Mouse (Mus musculus) gastrocnemius, postnatal 10 days (tissue): Measurements from ENCODE around the gene Ccl20. TPM values are rescaled to one million over a fixed set of nuclear protein-coding genes. Genes with fewer than 3 reads are reported as not detected.

Experiments used
- DNase-seq: peaks from one replicate; pipeline ENCODE4 v3.0.0; 2021; ENCODE audit warnings: mixed read lengths
- long read RNA-seq, 2 experiments: library from polyadenylated mRNA; stranded (forward); transcript quantifications; one replicate each; pipeline ENCODE4 v2.0.0; 2021
- total RNA-seq, 2 experiments: library from RNA; stranded (reverse); gene quantifications; 2 replicates each; pipeline ENCODE4 v1.2.3; 2021

The Ccl20 gene
- not detected for total RNA-seq
- long read RNA-seq, experiment 1, result 0 reads
- long read RNA-seq, experiment 2, result 0 reads

DNA sequence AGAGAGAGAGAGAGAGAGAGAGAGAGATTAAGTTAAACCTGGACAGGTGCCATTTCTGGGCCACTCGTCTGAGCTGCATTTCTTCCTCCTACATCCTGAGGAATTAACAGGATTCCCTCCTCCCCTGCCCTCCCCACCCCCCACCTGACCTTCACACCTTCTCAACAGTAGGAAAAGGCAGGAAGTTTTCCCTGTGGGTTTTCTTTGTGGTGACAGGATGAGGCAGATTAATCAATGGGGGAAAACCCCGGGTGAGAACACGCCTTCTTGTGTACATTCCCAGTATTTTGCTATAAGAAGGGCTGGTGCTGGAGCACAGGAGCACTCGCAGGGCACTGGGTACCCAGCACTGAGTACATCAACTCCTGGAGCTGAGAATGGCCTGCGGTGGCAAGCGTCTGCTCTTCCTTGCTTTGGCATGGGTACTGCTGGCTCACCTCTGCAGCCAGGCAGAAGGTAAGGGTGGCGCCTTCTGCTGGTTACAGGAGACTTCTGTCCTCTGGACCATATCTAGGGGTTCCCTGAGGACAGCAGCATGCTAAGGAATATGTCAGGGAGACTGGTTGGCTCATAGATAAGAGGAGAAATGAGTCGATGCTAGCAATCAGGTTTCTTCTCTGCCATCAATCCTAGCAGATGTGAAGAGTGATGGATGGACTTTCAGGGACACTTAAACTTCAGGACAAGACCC lies at the start of gene Ccl20:
Gene Ccl20 (plus strand): TSS at position 320 of the 691 bp plus-strand sequence.
- DNase-seq, result no peak

DNA sequence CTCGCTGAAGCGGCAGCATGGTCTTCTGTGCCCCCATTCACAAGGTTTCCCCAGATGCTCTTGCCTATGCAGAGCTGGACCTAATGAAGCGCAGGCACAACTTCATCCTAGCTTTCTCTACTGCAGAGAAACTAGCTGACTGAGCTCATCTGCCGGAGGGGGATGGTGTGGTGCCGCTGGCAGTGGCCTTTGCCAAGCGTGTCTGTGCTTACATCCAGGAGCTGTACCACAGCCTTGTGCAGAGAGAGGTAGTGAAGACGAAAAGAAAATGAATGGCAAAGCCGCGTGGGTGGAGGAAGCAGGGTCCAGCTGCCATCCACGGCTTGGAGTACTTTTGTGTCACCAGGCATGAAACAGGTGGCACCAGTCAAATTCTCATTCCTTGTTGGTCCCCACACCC lies 49.4 kb upstream of the Ccl20 start:
- DNase-seq, result no peak

DNA sequence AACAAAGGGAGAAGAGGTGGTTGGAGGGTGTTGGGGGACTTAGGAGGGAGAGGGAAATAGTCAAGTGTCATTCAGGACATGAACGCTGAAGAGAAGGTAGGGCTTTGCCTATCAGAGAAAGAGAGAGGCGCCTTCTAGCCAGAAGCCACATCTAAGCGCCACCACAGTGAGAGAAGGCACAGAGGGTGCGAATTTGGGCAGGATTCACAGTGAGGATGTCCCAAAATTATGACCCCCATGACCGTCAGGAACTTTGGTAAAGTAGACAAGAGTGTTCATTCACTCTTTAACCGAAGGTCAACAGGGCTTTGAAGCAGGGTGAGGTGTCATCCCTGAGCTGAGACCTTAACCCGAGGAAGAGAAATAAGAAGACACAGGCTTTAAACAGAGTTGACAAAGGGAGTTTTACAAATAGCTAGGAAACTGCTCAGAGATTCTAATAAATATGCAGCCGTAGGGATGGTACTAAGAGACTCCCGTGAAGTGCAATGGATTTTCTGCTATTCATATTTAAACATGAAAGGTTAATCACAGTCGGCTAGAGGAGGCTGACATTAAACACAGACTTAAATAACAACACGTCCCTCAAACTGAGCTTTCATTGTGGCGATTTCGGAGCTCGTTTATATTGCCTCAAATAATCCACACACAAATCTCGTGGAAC lies 40.9 kb upstream of the Ccl20 start:
- DNase-seq, result no peak

DNA sequence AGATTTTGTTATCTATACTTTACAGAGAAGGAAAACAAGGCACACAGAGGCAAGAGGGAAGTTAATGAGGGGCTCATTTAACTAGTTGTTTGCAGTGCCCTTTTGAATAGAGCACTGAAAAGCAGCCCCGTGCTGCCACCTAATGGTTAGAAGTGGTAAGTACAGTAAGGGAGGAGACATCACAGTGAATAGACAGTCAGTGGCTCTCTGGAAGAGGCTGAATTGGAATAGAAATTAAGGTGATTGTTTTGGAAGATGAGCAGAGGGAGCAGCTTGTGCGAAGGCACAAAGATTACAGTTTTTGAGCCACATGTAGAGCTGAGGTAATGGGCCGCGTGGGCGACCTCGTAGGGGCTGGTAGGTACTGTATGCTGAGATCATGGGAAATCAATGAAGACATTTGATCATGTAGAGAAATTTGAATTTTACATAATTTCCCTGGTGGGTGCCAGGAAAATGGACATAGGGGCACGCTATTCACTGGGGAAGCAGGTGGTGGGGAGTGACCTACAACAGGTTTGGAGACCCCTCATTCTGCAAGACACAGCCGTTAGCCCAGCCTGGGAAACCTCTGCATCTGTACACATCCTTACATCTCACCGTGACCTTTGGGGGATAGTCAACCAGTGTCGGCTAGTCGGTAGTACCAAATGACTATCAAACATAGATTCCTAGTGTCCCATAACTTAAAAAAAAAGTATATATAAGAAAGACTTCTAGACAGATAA lies 40.2 kb upstream of the Ccl20 start:
- DNase-seq, result peak; percentile 6

DNA sequence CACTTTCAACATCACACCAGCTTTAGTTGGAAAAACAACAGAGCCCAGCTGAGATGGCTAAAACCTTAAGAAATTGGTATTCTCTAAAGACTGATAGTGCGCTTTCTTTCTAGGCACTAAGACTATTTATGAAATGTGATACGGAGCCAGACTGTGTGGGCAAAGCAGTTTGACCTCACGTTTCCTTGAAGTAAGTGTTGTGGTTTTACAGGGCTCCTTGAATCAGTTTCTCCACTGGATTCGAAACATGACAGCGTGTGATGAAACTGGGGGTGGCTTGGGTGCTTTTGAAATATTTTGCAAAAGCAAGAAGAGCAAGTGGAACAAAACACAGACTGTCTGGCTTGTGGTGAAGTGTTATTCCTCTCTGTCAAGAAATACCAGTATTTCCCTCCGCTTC lies 39.5 kb upstream of the Ccl20 start:
- no peak for DNase-seq

DNA sequence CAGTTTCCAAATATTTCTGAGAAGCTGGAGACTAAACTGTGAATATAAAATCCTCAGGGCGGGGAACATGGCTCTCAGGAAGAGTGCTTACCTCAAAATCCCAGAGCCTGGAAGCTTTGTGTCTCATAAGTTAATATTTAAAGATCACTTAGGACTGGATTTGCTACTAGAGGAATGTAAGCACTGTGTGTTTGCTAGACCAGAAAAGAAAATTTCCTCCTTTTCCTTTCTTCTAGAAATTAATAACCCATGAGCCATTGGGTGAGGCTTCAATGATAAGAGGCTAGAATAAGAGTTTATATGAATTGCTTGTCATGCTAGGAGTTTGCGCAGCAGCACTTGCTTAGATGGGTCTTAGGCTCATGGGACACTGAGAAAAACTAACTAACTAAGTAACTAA lies 31.8 kb upstream of the Ccl20 start:
- no peak for DNase-seq

DNA sequence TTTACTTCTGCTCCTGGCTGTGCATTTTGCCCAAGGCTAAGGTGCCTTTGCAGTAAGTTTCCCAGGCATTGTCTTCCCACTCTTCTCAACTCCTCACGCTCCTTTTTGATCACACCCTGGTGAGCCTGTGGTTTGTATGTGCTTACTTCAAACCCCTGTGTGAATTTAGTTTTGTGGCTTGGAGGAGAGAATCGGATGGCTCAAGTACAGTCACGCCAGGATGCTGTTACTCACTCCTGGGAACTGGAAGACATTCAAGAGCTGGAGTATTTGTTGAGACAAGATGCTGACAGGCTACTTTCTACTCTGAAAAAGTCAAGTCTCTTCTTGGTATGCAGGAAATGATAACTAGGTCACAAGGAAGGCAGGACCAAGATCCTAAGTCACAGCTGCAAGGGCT lies 25.3 kb upstream of the Ccl20 start:
- no peak for DNase-seq

DNA sequence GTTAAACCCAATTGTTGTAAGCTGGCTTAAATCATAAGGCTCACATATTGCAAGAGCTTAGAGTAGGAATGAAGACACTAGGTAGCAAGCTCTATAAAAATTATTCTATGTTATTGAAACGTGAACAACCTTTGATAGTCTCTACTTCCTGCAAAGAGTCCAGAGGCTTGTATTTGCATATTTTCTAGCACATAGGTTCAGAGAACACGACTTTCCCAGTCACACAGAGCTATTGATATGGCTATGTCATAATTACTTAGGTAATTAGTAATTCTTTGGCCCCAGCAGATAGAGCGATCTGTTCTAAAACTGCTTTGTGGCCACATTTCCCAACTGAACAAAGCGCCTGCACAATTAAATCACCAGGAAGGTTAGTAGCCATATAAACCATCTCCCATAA lies 19.6 kb upstream of the Ccl20 start:
- no peak for DNase-seq

DNA sequence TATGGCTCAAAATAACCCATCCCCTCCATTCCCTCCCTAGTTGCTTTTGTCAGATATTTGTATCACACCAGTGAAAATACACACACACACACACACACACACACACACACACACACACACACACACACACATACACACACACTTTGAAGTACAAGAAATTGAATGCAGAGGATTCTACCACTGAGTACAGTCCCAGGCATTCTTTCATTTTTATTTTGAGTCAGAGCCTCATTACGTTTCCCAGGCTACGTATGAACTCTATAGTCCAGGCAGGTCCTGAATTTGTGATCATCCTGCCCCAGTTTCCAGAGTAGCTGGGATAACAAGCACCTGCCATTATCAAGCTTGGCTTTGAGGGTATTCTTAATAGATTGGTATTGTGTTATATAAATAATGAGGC lies 17.4 kb upstream of the Ccl20 start:
- no peak for DNase-seq

DNA sequence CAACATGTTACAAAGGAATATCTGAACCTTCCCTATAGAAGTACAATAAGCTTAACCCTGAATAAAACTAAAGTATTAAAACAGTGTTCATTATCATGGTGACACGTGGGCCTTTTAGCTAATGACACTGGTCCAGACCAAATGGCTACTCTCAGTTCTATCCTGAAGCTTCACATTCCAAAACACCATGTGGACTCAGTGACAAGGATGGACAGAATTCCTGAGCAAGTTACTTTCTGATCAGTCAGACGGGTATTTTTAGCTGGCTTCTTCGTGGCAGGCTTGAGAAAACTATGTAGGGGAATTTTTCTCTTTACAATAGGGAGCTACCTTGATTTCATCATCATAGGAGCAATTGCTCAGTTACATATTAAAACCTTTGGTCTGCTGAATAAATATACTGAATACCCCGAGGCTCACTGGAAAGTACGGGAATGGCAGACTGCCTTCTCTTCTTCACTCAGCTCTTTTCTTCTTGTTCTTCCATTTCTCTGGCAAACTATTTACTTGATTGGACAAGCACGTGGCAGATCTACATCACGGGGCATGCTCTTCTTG lies 16.9 kb upstream of the Ccl20 start:
- no peak for DNase-seq

DNA sequence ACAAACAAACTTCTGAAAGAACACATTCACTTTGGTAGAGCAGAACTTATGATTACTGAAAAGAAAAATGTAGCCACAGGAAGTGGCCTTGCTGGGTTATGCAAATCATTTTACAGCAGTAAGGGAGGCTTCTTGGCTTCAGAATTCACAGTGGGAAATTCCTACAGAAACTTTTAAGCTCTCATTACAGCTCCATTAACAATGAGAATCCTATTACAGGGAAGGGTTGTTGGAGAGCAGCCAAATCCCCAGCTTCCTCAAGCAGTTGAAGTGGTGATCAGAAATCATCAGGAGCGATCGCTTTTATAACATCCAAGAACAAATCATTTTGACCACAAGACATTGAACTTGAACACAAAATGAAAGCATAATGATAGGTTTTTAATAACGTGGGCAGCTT lies 14.7 kb upstream of the Ccl20 start:
- peak; percentile 7 for DNase-seq

DNA sequence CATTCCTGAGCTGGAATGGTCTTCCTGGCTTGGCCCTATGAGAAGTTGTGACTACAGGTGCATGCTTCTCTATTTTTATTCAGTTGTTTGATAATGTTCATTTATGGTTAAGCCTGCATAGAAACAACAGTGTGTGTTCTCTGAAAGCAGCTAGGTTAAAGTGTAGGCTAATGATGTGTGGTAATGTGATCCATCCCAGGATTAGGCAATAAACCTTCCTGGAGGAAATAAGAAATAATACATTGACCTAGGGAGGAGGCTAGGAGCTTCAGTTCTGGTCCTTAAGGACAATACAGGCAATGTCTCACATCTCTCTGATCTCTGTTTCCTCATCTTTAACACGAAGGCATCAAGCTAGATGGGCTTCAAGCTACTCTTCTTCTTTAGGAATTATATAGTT lies 11.1 kb upstream of the Ccl20 start:
- no peak for DNase-seq

DNA sequence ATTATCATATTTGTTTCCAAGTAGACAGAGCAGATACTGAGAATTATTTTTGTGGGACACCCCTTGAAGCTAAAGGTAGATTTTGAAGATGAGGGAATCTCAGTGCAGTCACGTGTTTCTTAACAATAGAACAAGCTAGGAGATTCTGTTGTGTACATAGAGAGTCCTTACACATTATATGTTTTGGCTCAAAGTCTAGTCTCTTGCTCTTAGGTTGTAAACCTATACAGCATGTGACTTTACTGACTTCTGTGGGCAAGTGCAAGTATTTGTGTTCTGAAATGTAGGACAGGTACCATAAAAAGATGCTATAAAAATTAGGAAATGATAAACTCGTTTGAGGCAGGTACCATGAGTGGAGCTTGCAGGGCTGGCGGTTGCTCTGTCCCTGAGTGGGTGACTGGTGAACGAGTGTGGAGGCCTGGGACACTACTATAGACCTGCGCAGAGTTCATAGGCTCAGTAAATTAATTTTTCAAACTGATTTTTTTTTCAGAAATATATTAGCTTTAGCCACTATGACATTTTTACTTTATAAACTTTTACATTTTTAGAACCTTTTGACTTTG lies 9.1 kb upstream of the Ccl20 start:
- DNase-seq, result no peak

DNA sequence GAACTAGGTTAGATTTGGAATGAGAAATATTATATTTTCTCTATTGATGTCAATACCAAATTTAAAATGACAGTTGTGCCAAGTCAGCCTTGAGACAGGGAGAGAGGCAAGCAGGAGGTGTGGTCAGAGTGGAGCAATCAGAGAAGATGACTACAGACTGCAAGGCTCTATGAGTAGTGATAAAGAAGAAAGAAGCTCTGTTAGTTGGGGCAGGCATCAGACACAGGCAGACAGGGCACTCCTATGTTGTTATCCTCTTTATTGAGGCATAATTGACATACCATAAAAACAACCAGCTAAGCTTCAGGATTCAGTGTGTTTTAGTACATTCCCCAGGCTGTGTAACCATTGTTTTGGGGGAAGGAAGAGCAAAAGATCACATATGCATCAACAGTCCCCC lies 5.6 kb upstream of the Ccl20 start:
- no peak for DNase-seq

DNA sequence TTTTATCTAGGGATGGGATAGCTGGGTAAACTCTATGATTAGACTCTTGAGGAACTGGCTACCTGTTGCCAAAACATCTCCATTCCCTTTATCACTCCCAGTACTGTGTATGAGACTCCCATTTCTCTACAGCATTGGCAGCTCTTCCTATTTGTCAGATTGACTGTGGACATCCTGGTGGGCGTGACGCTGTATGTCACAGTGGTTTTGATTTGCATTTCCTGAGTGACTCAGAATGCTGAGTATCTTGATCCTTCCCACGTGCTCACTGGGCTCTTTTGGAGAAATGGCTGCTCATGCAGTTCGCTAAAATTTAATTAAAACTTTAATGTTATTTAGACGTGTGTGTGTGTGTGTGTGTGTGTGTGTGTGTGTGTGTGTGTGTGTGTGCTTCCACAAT lies 4.8 kb upstream of the Ccl20 start:
- no peak for DNase-seq

DNA sequence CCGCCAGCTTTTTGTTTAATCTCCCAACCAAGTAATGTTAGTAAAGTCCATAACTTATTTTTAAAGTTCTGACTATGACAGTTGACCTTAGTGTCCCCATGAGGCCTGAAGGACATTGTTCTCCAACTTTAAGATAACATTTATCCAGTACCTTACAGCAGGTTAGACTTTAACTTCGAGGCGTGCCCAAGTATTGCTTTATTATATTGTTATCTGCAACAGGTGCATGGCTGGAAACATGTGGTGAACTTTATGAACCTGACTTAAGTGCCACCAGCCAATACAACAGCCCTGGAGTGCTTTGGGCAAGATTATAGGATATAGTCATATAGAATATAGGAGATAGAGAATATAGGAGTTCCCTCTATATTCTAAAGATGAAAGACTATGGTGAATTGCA lies 651 bp downstream of the Ccl20 start:
- DNase-seq, result no peak

DNA sequence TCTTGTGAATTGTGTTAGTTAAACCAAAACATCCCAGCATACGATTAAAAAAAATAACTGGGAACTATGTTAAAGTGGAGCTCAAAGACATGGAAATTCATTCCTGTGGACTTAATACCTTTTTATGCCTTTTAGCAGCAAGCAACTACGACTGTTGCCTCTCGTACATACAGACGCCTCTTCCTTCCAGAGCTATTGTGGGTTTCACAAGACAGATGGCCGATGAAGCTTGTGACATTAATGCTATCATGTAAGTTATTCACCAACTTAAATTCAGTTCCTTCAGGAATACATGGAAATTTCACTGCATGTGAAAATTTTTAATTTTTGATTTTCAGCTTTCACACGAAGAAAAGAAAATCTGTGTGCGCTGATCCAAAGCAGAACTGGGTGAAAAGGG lies 1.1 kb downstream of the Ccl20 start:
- DNase-seq, result no peak

DNA sequence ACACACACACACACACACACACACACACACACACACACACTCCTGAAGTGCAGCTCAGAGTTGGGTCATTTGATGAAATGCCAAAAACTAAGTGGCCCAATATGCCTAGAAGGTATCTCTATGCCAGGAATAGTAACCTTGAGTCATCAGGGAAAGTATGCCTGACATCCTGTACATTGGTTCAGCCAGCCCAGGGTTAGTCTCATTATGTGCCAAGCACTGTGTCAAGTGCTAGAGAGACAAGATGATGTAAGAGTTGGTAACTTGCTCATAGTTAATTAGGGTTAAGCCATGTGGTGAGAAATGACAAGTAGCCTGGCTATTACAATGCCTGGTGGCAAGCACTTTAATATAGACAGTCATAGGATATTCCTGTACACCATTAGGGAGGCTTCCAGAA lies 3.3 kb downstream of the Ccl20 start:
- no peak for DNase-seq

DNA sequence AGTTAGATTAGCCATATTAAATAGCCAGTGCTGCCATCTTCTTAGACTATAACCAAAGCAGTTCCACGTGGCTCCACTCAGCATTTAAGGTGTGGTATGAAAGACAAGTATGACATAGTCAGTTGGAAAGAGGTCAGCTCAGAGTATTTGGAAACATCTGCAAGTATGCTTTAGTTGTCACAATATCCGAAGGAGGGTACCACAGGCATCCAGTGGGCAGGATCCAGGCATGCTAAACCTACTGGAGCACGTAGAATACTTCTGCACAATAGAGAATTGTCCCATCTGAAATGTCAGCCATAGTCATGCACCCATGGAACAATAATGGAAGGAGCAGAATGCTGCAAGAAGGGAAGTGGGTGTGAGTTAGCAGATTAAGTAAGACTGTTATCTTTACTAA lies 3.7 kb downstream of the Ccl20 start:
- DNase-seq, result no peak

DNA sequence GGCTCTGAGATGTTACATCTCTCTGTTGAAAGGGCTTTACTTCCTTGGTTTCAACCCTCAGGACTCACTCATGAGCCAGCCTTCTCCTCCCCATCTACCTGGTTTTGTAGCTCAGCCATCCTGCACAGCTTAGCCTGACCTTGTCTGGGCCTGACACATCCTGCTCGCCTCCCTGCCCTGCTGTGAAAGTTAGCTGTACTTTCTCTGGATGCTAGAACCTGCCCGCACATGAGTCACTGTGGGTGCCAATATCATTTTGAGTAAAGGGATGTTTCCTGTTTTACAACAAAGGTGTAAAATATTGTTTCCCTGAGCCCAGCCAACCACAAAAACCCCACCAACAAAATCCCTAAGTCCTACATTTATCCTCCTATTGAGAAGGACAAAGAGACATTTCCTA lies 6.6 kb downstream of the Ccl20 start:
- no peak for DNase-seq

DNA sequence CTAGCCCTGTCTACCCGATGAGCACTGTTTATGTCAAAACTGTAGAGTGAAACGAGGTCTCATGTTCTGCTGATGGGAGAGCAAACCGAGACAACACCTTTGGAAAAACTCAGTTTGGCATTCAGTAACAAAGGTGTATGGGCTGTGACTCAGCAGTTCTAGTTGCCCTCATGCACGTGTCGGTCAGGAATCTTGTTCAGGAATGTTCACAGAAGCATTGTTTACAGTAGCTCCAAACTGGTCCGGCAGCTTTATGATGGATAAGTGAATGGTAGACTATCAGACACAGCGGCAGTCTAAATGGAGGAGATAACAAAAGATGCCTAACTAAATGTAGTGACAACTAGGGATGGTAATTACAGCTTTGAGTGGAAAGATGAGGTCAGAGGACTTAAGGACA lies 19.3 kb downstream of the Ccl20 start:
- DNase-seq, result no peak

DNA sequence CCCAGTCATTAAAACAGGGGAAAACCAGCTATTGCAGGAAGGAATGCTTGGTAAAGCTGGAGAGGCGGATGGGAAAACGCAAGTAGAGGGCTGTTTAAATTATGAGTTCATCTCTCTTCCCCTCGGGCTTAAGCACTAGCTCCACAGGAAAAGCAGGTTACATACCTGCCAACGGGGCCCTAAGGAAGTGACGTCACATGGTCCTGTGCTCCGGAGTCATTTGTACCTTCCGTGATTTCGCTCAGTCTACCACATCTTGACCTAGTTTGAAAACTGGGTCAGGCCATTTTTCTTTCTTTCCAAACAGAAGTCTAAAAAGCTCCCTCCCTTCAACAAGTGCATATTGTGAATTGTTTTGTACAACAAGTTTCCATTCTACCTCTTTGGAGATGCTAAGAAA lies 21.3 kb downstream of the Ccl20 start:
- no peak for DNase-seq

DNA sequence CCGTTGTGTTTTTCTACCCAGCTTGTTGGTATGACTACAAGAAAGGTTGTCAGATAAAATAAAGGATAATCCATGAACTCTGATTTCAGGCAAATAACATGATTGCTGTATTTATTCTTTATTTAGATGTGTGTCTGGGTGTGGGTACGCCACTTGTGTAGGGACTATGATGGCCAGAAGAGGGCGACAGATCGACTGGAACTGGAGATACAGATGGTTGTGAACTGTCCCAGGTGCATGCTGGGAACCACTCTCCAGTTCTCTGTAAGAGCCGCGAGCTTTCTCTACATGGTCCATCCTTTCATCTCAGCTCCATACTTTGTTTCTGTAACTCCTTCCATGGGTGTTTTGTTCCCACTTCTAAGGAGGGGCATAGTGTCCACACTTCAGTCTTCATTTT lies 22.2 kb downstream of the Ccl20 start:
- DNase-seq, result no peak
